Mouse (Mus musculus) midbrain, postnatal 0 days (tissue): ENCODE measurements around the gene Miga2. TPM values are rescaled to one million over a fixed set of nuclear protein-coding genes. Genes with fewer than 3 reads are reported as not detected.

Source experiments
- ATAC-seq: fragments of 200-750 bp; cut with Nextera tagmentation; 2 replicates; pipeline ENCODE4 v1.8.0; 2017; ENCODE audit warnings: moderate number of reproducible peaks, mild to moderate bottlenecking, moderate TSS enrichment, moderate library complexity; ENCODE audit not compliant: low FRiP score
- DNase-seq: peaks from one replicate; pipeline ENCODE4 v3.0.0-alpha.2; 2015; ENCODE audit warnings: low spot score
- H3K27ac ChIP-seq: fragments of 300-500 bp; sonication (generic); 2 replicates; pipeline ENCODE4 v1.5.1; 2014; ENCODE audit warnings: low read depth, mild to moderate bottlenecking, low read length, mixed read lengths
- H3K27me3 ChIP-seq: fragments of 300-500 bp; sonication (generic); 2 replicates; pipeline ENCODE4 v1.6.1; 2014; ENCODE audit warnings: low read length, control low read depth, mixed read lengths; ENCODE audit not compliant: insufficient read depth
- H3K36me3 ChIP-seq: fragments of 300-500 bp; sonication (generic); 2 replicates; pipeline ENCODE4 v1.6.1; 2014; ENCODE audit warnings: low read length, control low read depth, mixed read lengths; ENCODE audit not compliant: insufficient read depth
- H3K4me1 ChIP-seq: fragments of 300-500 bp; sonication (generic); 2 replicates; pipeline ENCODE4 v1.6.1; 2014; ENCODE audit warnings: mild to moderate bottlenecking, control low read depth, antibody characterized with exemption, low read length, mixed read lengths; ENCODE audit not compliant: insufficient read depth
- H3K4me2 ChIP-seq: fragments of 300-500 bp; sonication (generic); 2 replicates; pipeline ENCODE4 v1.6.1; 2014; ENCODE audit warnings: low read depth, mild to moderate bottlenecking, low read length, mixed read lengths; ENCODE audit not compliant: poor library complexity, severe bottlenecking
- H3K4me3 ChIP-seq: fragments of 300-500 bp; sonication (generic); 2 replicates; pipeline ENCODE4 v1.5.1; 2014; ENCODE audit warnings: low read depth, mild to moderate bottlenecking, low read length, moderate library complexity
- H3K9ac ChIP-seq: fragments of 300-500 bp; sonication (generic); replicated peaks from 2 replicates; pipeline ENCODE4 v1.6.1; 2014; ENCODE audit warnings: mild to moderate bottlenecking, low read length, moderate library complexity, mixed read lengths; ENCODE audit not compliant: poor library complexity, severe bottlenecking
- H3K9me3 ChIP-seq: fragments of 300-500 bp; sonication (generic); 2 replicates; pipeline ENCODE4 v1.6.1; 2016; ENCODE audit warnings: low read length, control low read depth
- CTCF ChIP-seq: IDR thresholded peaks from 2 replicates; pipeline ENCODE4 v1.5.1; 2016; ENCODE audit warnings: antibody characterized with exemption, mild to moderate bottlenecking
- microRNA-seq: library from miRNA; unstranded; fragments of <30 nt; microRNA quantifications from one replicate; pipeline ENCODE4, GENCODE M21; 2016; ENCODE audit warnings: borderline number of aligned reads
- polyA plus RNA-seq: library from polyadenylated mRNA; unstranded; fragments of >200 nt; fragmentation: Nextera tagmentation; extraction: Ambion mirVana; gene quantifications from 2 replicates; pipeline ENCODE4 v1.2.1, GENCODE M21; 2015
- total RNA-seq: library from RNA; depleted of rRNA; stranded (reverse); fragments of >200 nt; gene quantifications from 2 replicates; pipeline ENCODE4 v1.2.3, GENCODE M21; 2014; rRNA removed

Miga2 gene
- total and polyA plus RNA-seq, 2 experiments from 2014 or later = 28.7 to 64.2 TPM

DNA sequence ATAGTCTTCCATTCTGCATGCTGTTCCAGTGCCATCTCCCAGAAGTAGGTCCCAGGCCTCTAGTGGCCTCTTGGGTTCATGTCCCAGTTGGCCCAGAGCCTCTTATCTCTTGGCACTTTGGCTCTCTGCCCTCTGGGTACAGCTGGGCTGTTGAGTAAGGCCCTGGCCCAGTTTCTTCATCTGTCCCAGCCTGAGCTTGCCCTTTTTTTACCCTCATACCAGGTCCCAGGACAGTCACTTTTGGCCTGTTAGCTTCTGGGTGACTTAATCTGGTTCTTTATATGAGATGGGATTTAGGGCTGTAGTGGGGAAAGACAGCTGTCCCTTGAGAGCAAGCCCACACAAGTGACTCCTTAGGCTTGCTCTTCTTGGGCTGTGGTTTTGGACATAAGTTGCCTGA lies 65.1 kb downstream of the Miga2 start:
- Histone ChIP-seq H3K4me3 (no peak overlapping the region), H3K9ac (no peak overlapping the region), H3K4me1 (no peaks in the 10 kb centered on the region), H3K27ac (no peak overlapping the region), H3K4me2 (no peak overlapping the region), H3K36me3 (peaks cover 71% of the 10 kb centered on the region), H3K9me3 (no peaks in the 10 kb centered on the region), H3K27me3 (no peaks in the 10 kb centered on the region)
- ATAC-seq (no peak), DNase-seq (no peak)
- no peak for TF ChIP-seq CTCF

Small RNA genes lying within 50 kb of the gene (microRNA-seq; reads per million reads assigned to microRNA genes)
- gene Gm47292 = not detected

Other genes with a start within 250 kb of the Miga2 start
- gene Zer1, start 239.6 kb upstream of the Miga2 start, total RNA-seq = 88.2 and 93.2 TPM in 2 replicates
- gene Zer1, start 239.6 kb upstream of the Miga2 start, polyA plus RNA-seq = 12.3 and 14.7 TPM in 2 replicates
- gene Tbc1d13, start 230.5 kb upstream of the Miga2 start, total RNA-seq = 141 and 168 TPM in 2 replicates
- 8.1 and 10.6 TPM in 2 replicates for gene Tbc1d13, start 230.5 kb upstream of the Miga2 start, polyA plus RNA-seq
- gene Endog, start 192.7 kb upstream of the Miga2 start, total RNA-seq = 43.7 and 51.3 TPM in 2 replicates
- 38.9 and 42.2 TPM in 2 replicates for gene Endog, start 192.7 kb upstream of the Miga2 start, polyA plus RNA-seq
- 38.4 and 47.6 TPM in 2 replicates for gene Spout1, start 185.8 kb upstream of the Miga2 start, total RNA-seq
- 55.9 and 60.8 TPM in 2 replicates for gene Spout1, start 185.8 kb upstream of the Miga2 start, polyA plus RNA-seq
- gene Kyat1, start 158.4 kb upstream of the Miga2 start, total RNA-seq = 21.9 and 26.4 TPM in 2 replicates
- gene Kyat1, start 158.4 kb upstream of the Miga2 start, polyA plus RNA-seq = 16.4 and 17.9 TPM in 2 replicates
- gene Lrrc8a, start 126.5 kb upstream of the Miga2 start, total RNA-seq = 52.5 and 65.4 TPM in 2 replicates
- gene Lrrc8a, start 126.5 kb upstream of the Miga2 start, polyA plus RNA-seq = 55.3 and 56.0 TPM in 2 replicates
- 3.4 and 6.0 TPM in 2 replicates for gene Gm28035, start 123.7 kb upstream of the Miga2 start, total RNA-seq
- gene Gm28035, start 123.7 kb upstream of the Miga2 start, polyA plus RNA-seq = 0.09 and 0.11 TPM in 2 replicates
- gene Phyhd1, start 98.0 kb upstream of the Miga2 start, total RNA-seq = 7.2 and 9.0 TPM in 2 replicates
- gene Phyhd1, start 98.0 kb upstream of the Miga2 start, polyA plus RNA-seq = 3.9 and 4.4 TPM in 2 replicates
- not detected in 2 replicates for gene Gm28038, start 83.2 kb upstream of the Miga2 start, total RNA-seq
- gene Gm28038, start 83.2 kb upstream of the Miga2 start, polyA plus RNA-seq = not detected in 2 replicates
- gene Dolk, start 77.9 kb upstream of the Miga2 start, total RNA-seq = 35.4 and 44.7 TPM in 2 replicates
- gene Dolk, start 77.9 kb upstream of the Miga2 start, polyA plus RNA-seq = 38.7 and 42.9 TPM in 2 replicates
- gene Nup188, start 77.8 kb upstream of the Miga2 start, total RNA-seq = 29.5 and 33.4 TPM in 2 replicates
- 12.2 and 15.7 TPM in 2 replicates for gene Nup188, start 77.8 kb upstream of the Miga2 start, polyA plus RNA-seq
- 375 and 403 TPM in 2 replicates for gene Sh3glb2, start 4.9 kb upstream of the Miga2 start, total RNA-seq
- gene Sh3glb2, start 4.9 kb upstream of the Miga2 start, polyA plus RNA-seq = 185 and 199 TPM in 2 replicates
- 96.2 and 103 TPM in 2 replicates for gene Dolpp1, start 28.0 kb downstream of the Miga2 start, total RNA-seq
- 56.6 and 59.7 TPM in 2 replicates for gene Dolpp1, start 28.0 kb downstream of the Miga2 start, polyA plus RNA-seq
- 32.6 and 38.0 TPM in 2 replicates for gene Crat, start 51.6 kb downstream of the Miga2 start, total RNA-seq
- gene Crat, start 51.6 kb downstream of the Miga2 start, polyA plus RNA-seq = 24.9 and 27.4 TPM in 2 replicates
- 139 and 147 TPM in 2 replicates for gene Ptpa, start 51.8 kb downstream of the Miga2 start, total RNA-seq
- gene Ptpa, start 51.8 kb downstream of the Miga2 start, polyA plus RNA-seq = 138 and 141 TPM in 2 replicates
- gene Ier5l, start 110.0 kb downstream of the Miga2 start, total RNA-seq = 23.6 and 28.2 TPM in 2 replicates
- gene Ier5l, start 110.0 kb downstream of the Miga2 start, polyA plus RNA-seq = 2.6 and 3.2 TPM in 2 replicates
- gene Cstad, start 230.8 kb downstream of the Miga2 start, total RNA-seq = 0.55 and 2.2 TPM in 2 replicates
- 0.64 and 0.70 TPM in 2 replicates for gene Cstad, start 230.8 kb downstream of the Miga2 start, polyA plus RNA-seq